Mouse (Mus musculus) lung, postnatal 0 days (tissue): Measurements from ENCODE around the gene Arap1. TPM values are rescaled to one million over a fixed set of nuclear protein-coding genes. Genes with fewer than 3 reads are reported as not detected.

Source experiments
- ATAC-seq: fragments of 200-750 bp; cut with Nextera tagmentation; 2 replicates; pipeline ENCODE4 v1.8.0; 2017; ENCODE audit warnings: moderate library complexity
- DNase-seq: peaks from one replicate; pipeline ENCODE4 v3.0.0-alpha.2; 2016; ENCODE audit warnings: low spot score
- H3K27ac ChIP-seq: fragments of 300-500 bp; sonication (generic); 2 replicates; pipeline ENCODE4 v1.5.1; 2014; ENCODE audit warnings: antibody characterized with exemption, mild to moderate bottlenecking, low read length, mixed read lengths
- H3K27me3 ChIP-seq: fragments of 300-500 bp; sonication (generic); replicated peaks from 2 replicates; pipeline ENCODE4 v1.6.1; 2014; ENCODE audit warnings: low read length, mixed read lengths; ENCODE audit not compliant: insufficient read depth
- H3K36me3 ChIP-seq: fragments of 300-500 bp; sonication (generic); 2 replicates; pipeline ENCODE4 v1.6.1; 2014; ENCODE audit warnings: low read length, mixed read lengths; ENCODE audit not compliant: insufficient read depth
- H3K4me1 ChIP-seq: fragments of 300-500 bp; sonication (generic); 2 replicates; pipeline ENCODE4 v1.6.1; 2014; ENCODE audit warnings: antibody characterized with exemption, low read depth, low read length, mixed read lengths; ENCODE audit not compliant: insufficient read depth
- H3K4me2 ChIP-seq: fragments of 300-500 bp; sonication (generic); replicated peaks from 2 replicates; pipeline ENCODE4 v1.6.1; 2014; ENCODE audit warnings: low read depth, mild to moderate bottlenecking, low read length, moderate library complexity, mixed read lengths
- H3K4me3 ChIP-seq: fragments of 300-500 bp; sonication (generic); 2 replicates; pipeline ENCODE4 v1.5.1; 2014; ENCODE audit warnings: low read depth, low read length
- H3K9ac ChIP-seq: fragments of 300-500 bp; sonication (generic); replicated peaks from 2 replicates; pipeline ENCODE4 v1.6.1; 2014; ENCODE audit warnings: low read depth, mild to moderate bottlenecking
- H3K9me3 ChIP-seq: fragments of 300-500 bp; sonication (generic); 2 replicates; pipeline ENCODE4 v1.6.1; 2016; ENCODE audit warnings: low read length, mixed read lengths
- CTCF ChIP-seq: IDR thresholded peaks from 2 replicates; pipeline ENCODE4 v1.5.1; 2016; ENCODE audit warnings: antibody characterized with exemption, mild to moderate bottlenecking
- EP300 ChIP-seq: IDR thresholded peaks from 2 replicates; pipeline ENCODE4 v1.6.1; 2016; ENCODE audit warnings: antibody characterized with exemption, mild to moderate bottlenecking, control low read depth
- WGBS: fragments of 180-500 bp; shearing (Covaris S2); extraction: QIAGEN DNeasy Blood & Tissue Kit; methylation state at CpG from one replicate; pipeline ENCODE4 v1.1.7; 2014; 5-methylcytosine and 5-hydroxymethylcytosine counted together
- polyA plus RNA-seq: library from polyadenylated mRNA; unstranded; fragments of >200 nt; fragmentation: Nextera tagmentation; extraction: Ambion mirVana; gene quantifications from 2 replicates; pipeline ENCODE4 v1.2.1, GENCODE M21; 2015

The Arap1 gene
- polyA plus RNA-seq, 1 experiment from 2014 or later = 105 TPM

DNA sequence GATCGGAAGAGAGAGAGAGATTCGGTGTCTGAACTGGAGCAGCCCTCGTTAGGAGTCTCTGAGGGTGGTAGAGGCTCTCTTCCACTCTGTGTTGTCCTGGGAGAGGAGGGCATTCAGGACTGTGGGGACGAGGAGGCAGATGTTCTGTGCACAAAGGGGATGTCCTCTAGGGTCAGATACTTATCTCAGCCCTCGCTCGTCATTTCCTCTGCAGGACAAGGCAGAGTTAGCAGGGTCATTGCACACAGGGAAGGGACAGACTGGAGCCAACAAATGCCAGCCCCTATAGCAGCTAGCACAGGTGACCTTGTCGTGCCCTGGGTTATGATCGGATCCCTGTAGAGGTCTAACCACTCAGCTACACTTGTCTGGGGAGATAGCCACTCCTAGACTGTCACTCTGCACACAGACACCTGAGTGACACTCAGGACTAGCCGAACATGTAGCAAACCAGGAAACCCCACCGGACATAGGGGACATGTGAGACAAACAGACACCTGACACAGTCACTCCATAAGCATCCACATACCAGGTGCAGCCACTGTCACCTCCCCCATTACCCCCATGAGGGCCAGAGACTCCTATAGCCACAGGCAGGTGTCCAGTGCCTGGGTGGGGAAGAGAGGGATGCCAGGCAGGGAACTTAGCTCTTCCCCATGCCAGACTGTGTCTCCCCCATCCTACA, 112.2 kb downstream of the Arap1 start:
- Histone ChIP-seq H3K27ac (no peak overlapping the region), H3K27me3 (0 out of 2 replicates have a peak, but pooled peaks cover 2% of the 10 kb centered on the region), H3K36me3 (no peaks in the 10 kb centered on the region), H3K4me3 (no peak overlapping the region), H3K9ac (no peak overlapping the region), H3K4me1 (peaks cover under 1% of the 10 kb centered on the region; the same call in 1 of the 2 replicates), H3K4me2 (no peak overlapping the region), H3K9me3 (no peaks in the 10 kb centered on the region)
- ATAC-seq (peak; percentile 52), DNase-seq (peak; percentile 41)
- TF ChIP-seq EP300 (peak; percentile 25; the same call in 1 of the 2 replicates), CTCF (no peak)
- WGBS = 45% methylated on average over 10 of the region's 10 CpGs

DNA sequence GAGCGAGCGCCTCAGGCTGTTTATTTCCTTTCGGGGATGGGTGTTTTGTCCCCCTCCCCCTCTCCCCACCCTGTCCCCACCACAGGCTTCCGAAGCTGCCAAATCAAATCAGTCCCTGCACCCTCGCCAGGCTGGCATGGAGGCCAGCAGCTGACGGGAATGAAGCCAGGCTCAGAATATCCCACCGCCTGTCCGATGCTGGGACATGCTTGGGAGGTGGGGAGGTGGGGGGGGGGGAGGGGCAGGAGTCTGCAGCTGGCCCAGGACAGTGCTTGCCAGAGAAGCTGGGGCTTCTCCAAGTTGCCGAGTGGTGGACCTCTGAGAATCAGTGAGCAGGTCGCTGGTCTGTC, 112.7 kb downstream of the Arap1 start:
- Histone ChIP-seq H3K4me2 (no peak overlapping the region), H3K27ac (no peak overlapping the region), H3K27me3 (0 out of 2 replicates have a peak, but pooled peaks cover 2% of the 10 kb centered on the region), H3K4me1 (peaks cover 5% of the 10 kb centered on the region), H3K9ac (no peak overlapping the region), H3K9me3 (no peaks in the 10 kb centered on the region), H3K36me3 (no peaks in the 10 kb centered on the region), H3K4me3 (no peak overlapping the region)
- ATAC-seq = no peak
- TF ChIP-seq CTCF (no peak), EP300 (no peak)
- DNase-seq = no peak
- 36% methylated on average over 9 of the region's 10 CpGs for WGBS

DNA sequence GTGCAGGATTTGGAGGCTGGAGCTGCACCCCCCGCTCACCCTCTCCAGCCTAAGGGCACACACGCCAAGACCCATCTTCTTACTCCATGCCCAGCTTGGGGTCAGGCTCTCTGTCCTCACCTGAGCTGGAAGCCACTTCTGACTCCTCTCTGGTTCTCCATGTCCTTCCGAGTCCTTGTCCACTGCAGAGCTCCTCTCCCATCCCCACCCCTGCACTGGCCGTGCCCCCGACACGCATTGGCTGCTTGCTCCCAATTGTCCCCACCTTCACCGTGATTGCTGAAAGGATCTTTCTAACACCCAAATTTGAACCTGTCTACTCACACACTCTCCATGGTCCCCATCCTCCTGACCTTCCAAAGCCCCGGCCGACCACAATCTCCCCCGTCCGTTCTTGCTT, 113.7 kb downstream of the Arap1 start:
- peaks cover 10% of the 10 kb centered on the region for H3K4me1 ChIP-seq
- 78% methylated on average over 11 of the region's 11 CpGs for whole genome bisulfite sequencing
- no peaks in the 10 kb centered on the region for H3K9me3 ChIP-seq
- H3K36me3 ChIP-seq = no peaks in the 10 kb centered on the region
- 0 out of 2 replicates have a peak, but pooled peaks cover 2% of the 10 kb centered on the region for H3K27me3 ChIP-seq
- no peak overlapping the region for H3K9ac ChIP-seq
- H3K4me2 ChIP-seq = no peak overlapping the region
- DNase-seq = no peak
- no peak overlapping the region for H3K4me3 ChIP-seq
- ATAC-seq = no peak
- H3K27ac ChIP-seq = no peak overlapping the region
- no peak for TF ChIP-seq EP300
- TF ChIP-seq CTCF = no peak

Other genes with a start within 250 kb of the Arap1 start
- 12.9 and 17.1 TPM in 2 replicates for gene Atg16l2, start 45.8 kb upstream of the Arap1 start, polyA plus RNA-seq
- 40.3 and 46.3 TPM in 2 replicates for gene Stard10, start 31.0 kb upstream of the Arap1 start, polyA plus RNA-seq
- gene Gm45837, start 62.8 kb downstream of the Arap1 start, polyA plus RNA-seq = 4.0 and 4.2 TPM in 2 replicates
- gene Pde2a, start 73.6 kb downstream of the Arap1 start, polyA plus RNA-seq = 3.2 and 4.3 TPM in 2 replicates
- not detected in 2 replicates for gene Art2b, start 237.5 kb downstream of the Arap1 start, polyA plus RNA-seq